Mouse (Mus musculus) heart, adult 8-10 months (tissue): ENCODE data around the gene D630045J12Rik. TPM values are rescaled to one million over a fixed set of nuclear protein-coding genes. Genes with fewer than 3 reads are reported as not detected.

ENCODE experiments used
- DNase-seq: peaks from one replicate; pipeline ENCODE4 v3.0.0; 2022; ENCODE audit warnings: low spot score
- total RNA-seq, 4 experiments: library from RNA; stranded (reverse); gene quantifications; 2 replicates each; pipeline ENCODE4 v1.2.4; 2022

D630045J12Rik gene
- total RNA-seq = 1 to 10 TPM; 1.7 to 2.1 (median 1.9) TPM

GRCm38 (mm10) chr6:38253736-38254641 lies at the start of gene D630045J12Rik:
TSS of gene D630045J12Rik (minus strand) at chr6:38254009.
- peak; percentile 42 for DNase-seq

DNA sequence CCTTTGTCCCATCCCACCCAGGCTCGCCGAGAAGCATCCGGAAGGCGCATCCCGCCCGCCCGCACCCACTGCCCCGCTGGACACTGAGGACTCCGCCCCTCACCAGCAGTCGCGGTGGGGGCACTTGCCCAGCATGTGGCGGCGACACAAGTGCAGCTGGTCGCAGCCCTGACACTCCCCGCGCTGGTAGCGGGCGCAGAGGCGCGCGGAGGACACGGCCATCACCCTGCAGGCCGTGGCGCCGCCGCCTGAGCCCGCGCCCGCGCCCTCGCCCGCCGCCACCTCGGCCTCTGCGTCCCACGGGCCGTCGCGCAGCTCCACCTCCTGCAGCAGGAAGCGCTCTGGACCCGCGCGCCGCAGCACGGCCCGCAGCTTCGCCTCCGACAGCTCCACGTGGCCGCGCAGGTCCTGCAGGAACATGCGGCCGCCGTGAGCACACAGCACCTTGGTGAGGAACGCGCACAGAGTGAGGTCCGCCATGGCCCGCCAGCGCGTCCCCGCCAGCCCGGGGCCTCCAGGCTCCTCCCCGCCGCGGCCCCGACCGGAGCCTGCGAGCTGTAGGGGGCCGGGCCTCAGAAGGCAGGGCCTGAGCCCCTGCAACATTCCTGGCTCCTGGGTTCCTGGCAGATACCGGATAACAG lies 45.1 kb upstream of the D630045J12Rik start, which contains the start of gene Zc3hav1l:
Gene Zc3hav1l, minus strand, starts transcription at position 499 of the 641 bp plus-strand sequence.
- peak; percentile 26 for DNase-seq

- no peak for DNase-seq
Measured at GRCm38 (mm10) chr6:38298246-38298635, 44.4 kb upstream of the D630045J12Rik start.

DNA sequence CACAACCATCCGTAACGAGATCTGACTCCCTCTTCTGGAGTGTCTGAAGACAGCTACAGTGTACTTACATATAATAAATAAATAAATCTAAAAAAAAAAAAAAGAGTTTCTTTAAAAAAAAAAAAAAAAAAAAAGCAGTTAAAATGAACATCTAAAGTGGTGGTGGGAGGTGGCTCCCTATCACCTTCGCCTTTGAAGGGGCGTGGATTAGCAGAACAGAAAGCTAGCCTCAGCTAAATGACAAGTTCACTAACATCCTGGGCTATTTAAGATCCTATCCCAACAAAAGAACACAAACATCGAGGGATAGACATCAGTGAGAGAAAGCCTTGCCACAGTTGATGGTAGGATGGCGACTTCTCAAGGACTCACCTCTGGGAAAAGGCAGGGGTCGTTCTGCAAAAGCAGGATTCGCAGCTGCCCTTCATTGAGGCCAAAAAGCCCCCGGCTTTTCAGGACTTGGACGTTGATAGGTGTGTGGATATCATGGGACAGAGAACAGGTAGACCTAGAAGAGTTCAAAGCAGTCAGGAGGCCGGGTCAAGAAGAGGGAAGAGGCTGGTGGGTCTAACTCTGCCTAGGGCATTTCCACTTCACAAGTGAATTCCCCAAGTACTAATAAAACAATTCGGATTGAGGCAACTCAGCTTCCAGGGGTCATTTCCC lies 43.9 kb upstream of the D630045J12Rik start:
- no peak for DNase-seq

DNA sequence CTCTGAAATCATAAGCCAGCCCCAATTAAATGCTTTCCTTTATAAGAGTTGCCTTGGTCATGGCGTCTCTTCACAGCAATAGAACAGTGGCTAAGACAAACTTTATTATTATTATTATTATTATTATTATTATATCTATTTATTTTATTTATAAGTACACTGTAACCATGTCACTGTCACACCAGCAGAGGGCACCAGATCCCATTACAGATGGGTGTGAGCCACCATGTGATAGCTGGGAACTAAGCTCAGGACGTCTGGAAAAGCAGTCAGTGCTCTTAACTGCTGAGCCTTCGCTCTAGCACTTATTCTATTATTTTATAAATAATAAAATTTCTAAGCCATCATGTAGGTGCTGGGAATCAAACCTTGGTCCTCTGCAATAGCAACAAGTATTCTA lies 39.9 kb upstream of the D630045J12Rik start:
- DNase-seq = no peak

- DNase-seq = no peak
Measured at GRCm38 (mm10) chr6:38292871-38293646, 39.2 kb upstream of the D630045J12Rik start.

DNA sequence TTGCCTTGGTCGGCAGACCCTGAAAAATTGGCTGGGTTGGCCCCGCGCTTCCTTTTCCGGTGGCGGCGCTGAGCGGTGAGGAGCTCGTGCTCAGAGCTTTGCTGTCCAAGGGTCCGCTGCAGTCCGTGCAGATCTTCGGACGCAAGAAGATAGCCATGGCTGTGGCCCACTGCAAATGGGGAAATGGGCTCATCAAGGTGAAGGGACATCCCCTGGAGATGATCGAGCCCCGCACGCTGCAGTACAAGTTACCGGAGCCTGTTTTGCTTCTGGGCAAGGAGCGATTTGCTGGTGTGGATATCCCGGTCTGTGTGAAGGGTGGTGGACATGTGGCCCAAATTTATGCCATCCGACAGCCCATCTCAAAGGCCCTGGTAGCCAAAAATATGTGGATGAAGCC lies 30.6 kb upstream of the D630045J12Rik start:
- no peak for DNase-seq

GRCm38 (mm10) chr6:38264466-38264865 lies 10.7 kb upstream of the D630045J12Rik start:
- DNase-seq = no peak

DNA sequence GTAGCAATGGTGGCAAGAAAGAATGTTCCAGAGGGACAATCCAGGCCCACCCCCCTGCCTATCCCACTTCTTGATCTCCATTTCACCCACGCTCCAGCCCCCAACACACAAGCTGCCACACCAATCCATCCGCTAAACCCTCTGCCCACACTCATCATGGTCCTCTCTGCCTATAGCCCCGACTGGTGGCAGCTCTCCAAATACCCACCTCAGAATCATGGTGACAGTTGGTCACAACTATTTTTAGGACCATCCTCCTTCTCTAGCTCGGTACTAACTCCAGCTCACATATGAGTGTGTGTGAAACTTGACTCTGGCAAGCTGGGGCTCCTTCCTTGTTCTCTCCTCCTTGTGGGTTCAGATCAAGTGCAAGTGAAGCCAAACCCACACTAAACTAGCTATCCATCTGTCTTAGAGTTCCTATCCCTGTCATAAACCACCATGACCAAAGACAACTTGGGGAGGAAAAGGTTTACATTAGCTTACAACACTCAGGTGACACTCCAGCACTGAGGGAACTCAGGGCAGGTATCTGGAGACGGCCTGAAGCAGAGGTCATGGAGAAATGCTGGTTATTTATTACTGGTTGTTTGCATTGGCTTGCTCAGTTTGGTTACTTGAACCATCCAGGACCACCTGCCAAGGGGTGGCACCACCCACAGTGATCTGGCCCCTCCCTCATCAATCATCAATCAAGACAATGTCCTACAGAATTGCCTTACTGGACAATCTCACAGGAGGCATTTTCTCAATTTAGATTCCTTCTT lies 9.8 kb upstream of the D630045J12Rik start:
- DNase-seq = no peak

DNA sequence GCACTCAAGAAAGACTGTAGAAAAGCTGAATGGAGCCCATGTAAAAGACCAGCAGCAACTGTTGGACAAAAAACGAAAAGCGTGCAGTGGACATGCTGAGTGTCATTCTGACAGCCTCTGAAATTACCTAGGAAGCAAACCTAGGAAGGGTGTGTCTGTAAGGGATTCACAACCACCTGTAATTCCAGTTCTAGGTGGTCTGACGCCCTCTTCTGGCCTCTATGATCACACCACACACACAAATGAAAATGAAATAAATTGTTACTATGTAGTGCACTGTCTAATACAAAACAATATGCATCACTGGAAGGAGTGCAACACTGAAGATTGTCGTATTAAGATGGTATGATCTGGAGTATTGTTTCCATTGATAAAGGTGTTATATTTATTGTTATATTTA lies 8.1 kb upstream of the D630045J12Rik start:
- DNase-seq = no peak

GRCm38 (mm10) chr6:38257506-38257905 lies 3.7 kb upstream of the D630045J12Rik start:
- no peak for DNase-seq

- no peak for DNase-seq
Measured at GRCm38 (mm10) chr6:38256793-38257192, 3.0 kb upstream of the D630045J12Rik start.

GRCm38 (mm10) chr6:38255794-38256193 lies 2.0 kb upstream of the D630045J12Rik start:
- DNase-seq = no peak

- no peak for DNase-seq
Measured at GRCm38 (mm10) chr6:38252766-38253735, 758 bp downstream of the D630045J12Rik start.

DNA sequence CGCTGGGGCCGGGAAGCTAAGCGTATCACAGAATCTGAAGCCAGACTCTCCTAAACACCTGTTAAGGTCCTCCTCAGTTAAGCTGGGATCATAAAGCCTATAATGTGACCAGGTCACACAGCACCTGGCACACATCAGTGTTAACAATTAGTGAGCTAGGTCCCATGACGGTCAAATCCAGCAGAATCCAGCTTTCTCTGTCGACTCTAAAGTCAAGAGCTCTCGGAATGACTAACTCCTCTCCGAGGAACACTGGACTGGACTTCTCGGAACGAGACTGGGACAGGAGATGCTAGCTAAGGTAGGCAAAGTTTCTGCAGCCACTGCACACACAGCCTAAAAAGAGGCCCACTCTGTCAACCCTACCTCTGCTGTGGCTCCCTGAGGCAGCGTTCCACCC lies 1.7 kb downstream of the D630045J12Rik start:
- DNase-seq = no peak

DNA sequence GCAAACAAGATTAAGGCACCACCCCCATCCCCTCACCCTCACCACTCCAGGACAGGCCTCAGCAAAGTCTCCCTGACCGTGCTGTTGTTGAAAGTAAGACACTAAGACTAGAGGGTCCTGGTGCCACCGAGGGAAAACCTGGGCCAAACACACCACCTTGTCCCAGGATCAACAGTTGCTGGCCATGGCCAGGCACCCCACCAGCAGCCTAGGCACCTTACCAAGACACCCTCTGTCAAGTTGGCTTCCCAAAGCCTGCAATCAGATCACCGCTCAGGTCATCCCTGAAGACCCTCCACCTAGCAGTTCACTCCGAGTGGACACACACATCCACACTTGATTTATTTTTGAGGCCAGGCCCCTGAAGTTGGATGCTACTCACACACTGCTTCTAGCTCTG lies 2.3 kb downstream of the D630045J12Rik start:
- DNase-seq = no peak

- no peak for DNase-seq
Measured at GRCm38 (mm10) chr6:38247362-38247761, 6.4 kb downstream of the D630045J12Rik start.

- DNase-seq = no peak
Measured at GRCm38 (mm10) chr6:38244806-38245205, 9.0 kb downstream of the D630045J12Rik start.

DNA sequence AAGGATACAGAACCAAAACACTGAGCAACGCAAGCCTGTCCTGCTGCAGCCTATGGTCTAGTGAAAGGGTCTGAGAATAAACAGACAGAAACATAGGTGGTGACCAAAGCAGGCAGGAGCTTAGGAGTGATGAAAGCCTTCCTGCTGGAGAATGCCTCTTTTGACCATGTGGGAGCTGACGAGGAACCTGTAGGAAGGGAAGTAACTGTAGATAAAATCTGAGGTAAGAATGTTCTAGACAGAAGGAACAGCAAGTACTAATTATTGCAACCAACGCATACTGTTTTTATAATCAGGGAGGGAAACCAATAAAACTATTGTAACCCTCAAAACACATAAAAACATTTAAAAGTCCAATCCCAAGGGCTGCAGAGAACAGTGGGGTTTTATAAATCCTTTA lies 9.6 kb downstream of the D630045J12Rik start:
- DNase-seq = no peak

DNA sequence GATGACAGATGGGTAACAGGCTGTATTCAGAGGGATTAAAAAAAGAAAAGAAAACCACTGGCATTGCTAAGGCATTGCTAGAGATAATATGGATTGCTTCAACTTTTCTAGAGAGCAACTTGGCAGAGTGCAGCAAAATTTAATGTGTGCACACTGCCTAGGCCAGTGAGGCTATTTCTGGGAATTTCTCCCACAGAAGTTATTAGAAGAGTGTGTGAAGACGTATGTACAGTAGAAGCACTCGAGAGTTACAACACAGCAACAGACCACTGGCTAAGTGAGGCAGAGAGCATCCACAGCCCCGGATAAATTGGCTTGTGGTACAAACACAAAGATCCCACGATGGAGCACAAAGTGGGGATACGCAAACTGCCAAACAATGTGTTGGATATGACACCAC lies 11.0 kb downstream of the D630045J12Rik start:
- DNase-seq = no peak
